Mouse (Mus musculus): Measurements from ENCODE around the gene Socs7.
A peak's percentile ranks its signal among the peaks of the same experiment; 100 is the strongest.
"Not testable (repeated sequence)": the region's sequence is repeated elsewhere in the genome, so short reads cannot be mapped to it uniquely, and the experiment has no call there.

Gene Socs7

DNA sequence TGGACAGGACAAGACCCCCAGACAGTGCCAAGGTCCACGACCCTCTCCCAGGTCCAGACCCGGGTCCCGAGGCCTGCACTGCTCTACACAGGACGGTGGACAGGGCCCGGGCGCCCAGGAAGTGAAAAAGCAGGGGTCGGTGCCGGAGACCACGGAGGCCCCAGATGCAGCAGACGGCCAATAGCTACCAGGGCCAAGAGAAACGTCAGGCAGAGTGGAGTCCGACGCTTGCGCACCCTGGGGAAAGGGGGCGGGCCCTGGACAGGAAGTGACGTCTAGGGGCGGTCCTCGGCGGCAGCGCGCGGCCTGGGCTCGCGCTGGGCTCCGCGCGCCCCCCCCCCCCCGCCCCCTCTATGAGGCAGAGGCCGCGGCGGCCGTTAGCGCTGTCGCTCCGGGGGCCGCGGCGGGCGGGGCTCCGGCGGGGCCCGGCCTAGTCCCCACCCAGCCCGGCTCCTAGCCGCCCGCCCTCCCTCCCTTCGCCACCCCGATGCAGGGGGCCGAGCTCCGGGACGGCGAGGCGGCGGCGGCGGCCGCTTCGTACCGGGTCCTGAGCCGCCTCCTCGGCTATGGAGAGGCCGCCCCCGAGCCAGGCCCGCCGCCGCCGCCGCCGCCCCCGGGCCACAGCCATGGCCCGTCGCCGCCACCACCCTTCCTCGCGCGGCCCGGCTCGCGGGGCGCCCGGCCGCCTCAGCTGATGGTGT is at the start of gene Socs7:
Gene Socs7 (plus strand): TSS at position 604 of the 701 bp plus-strand sequence.
- peak; percentile 93 for DNase-seq (ENCODE audit: low read depth)

DNA sequence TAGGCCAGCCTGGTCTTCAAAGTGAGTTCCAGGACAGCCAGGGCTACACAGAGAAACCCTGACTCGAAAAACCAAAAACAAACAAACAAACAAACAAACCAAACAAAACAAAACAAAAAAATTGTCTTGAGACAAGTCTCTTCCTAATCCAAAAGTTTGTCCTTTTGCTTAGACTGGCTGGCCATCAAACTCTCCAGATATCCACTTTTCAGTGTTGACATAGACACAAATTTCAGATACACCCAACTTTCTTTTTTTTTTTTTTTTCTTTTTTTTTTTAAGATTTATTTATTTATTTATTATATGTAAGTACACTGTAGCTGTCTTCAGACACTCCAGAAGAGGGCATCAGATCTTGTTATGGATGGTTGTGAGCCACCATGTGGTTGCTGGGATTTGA is 49.5 kb upstream of the Socs7 start:
- DNase-seq (ENCODE audit: low read depth) = not testable (repeated sequence)

- DNase-seq (ENCODE audit: low read depth) = peak; percentile 60
These were observed 48.2 kb upstream of the Socs7 start for GRCm38 (mm10) chr11:97314110-97314509.

DNA sequence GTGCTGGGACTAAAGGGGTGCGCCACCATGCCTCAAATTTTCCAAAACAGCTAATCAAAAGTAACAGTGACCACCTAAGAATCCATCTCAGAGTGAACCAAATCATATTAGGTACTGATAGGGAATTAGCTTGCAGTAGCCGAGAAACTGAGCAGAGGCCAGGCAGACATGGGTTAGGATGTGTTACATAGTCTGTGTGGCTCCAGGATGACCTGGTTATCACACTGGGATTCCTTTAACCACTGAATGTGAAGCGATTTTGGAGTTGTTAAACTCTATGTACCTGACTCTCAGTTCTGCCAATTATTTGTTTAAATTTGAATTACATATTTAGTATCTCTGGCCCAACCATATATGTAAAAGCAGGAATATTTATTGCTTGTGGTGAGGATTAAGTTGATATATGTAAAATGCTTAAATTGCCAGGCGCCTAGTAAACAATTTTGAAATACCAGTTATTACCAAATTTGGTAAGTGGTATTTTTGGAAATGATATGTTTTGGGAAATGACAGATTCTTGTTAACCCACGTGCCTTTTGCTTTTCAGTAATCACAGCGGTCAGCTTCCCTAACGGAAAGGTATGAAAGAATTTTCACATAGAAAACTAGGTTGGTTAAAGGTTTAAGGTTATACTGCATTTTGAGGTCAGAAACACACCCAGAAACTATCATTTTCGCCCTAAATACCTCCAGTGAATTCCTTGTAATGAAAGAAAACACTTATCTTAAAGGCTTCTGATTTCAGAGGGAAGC is 47.4 kb upstream of the Socs7 start:
- DNase-seq (ENCODE audit: low read depth) = peak; percentile 33

- DNase-seq (ENCODE audit: low read depth) = peak; percentile 100
These were observed 46.5 kb upstream of the Socs7 start, which contains the start of gene Mrpl45 for GRCm38 (mm10) chr11:97315504-97316503. Gene Mrpl45 (plus strand): TSS chr11:97315716.

DNA sequence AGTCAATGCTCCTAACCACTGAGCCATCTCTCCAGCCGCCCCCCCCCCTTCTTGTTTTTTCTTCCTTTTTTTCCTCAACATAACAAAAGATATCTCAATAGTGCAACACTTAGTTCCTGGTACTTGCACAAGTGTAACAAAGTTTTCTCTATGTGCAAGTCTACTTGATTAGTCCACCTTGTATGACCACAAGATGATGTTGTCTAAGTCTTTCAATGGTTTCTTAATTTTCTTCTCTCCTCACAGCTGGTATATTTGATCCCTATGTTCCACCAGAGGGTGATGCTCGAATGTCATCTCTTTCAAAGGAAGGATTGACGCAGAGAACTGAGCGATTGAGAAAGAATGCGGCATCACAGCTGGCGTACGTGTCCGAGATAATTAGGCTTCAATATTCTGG is 41.2 kb upstream of the Socs7 start:
- DNase-seq (ENCODE audit: low read depth) = no peak

GRCm38 (mm10) chr11:97321894-97322600 is 40.3 kb upstream of the Socs7 start:
- DNase-seq (ENCODE audit: low read depth) = not testable (repeated sequence)

- DNase-seq (ENCODE audit: low read depth) = peak; percentile 29
These were observed 37.1 kb upstream of the Socs7 start for GRCm38 (mm10) chr11:97325224-97325623.

DNA sequence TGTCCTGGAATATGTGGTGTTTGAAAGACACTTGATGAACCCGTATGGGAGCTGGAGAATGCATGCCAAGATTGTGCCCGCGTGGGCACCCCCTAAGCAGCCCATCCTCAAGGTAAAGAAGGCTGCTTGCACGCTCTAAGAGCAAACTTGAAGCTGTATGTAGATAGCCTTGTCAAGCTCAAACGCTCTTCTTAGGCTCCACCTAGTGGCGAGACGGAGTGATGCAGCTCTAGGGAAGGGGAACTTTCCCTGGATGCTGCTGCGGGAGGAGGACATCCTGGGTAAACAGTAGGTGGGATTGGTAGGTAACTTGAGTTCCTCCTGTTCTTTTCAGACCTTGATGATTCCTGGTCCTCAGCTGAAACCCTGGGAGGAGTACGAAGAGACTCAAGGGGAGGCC is 34.2 kb upstream of the Socs7 start:
- DNase-seq (ENCODE audit: low read depth) = peak; percentile 75

DNA sequence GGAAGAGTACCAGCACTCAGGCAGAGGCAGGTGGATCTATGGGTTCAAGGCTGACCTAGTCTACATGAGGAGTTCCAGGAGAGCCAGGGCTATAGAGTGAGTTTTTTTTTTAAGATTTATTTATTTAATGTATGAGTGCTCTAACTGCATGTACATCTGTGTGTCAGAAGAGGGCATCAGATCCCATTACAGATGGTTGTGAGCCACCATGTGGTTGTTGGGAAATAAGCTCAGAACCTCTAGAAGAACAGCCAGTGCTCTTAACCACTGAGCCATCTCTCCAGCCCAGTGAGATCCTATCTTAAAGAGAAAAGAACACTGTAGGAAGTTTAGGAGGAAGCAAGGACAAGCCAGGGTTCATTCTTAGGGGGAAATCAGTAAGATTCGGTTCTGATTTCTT is 32.0 kb upstream of the Socs7 start:
- no peak for DNase-seq (ENCODE audit: low read depth)

- no peak for DNase-seq (ENCODE audit: low read depth)
These were observed 30.8 kb upstream of the Socs7 start for GRCm38 (mm10) chr11:97331231-97332190.

- DNase-seq (ENCODE audit: low read depth) = no peak
These were observed 29.3 kb upstream of the Socs7 start for GRCm38 (mm10) chr11:97333044-97333443.

- DNase-seq (ENCODE audit: low read depth) = no peak
These were observed 28.5 kb upstream of the Socs7 start for GRCm38 (mm10) chr11:97333896-97334295.

GRCm38 (mm10) chr11:97334400-97334799 is 28.0 kb upstream of the Socs7 start:
- DNase-seq (ENCODE audit: low read depth) = no peak

DNA sequence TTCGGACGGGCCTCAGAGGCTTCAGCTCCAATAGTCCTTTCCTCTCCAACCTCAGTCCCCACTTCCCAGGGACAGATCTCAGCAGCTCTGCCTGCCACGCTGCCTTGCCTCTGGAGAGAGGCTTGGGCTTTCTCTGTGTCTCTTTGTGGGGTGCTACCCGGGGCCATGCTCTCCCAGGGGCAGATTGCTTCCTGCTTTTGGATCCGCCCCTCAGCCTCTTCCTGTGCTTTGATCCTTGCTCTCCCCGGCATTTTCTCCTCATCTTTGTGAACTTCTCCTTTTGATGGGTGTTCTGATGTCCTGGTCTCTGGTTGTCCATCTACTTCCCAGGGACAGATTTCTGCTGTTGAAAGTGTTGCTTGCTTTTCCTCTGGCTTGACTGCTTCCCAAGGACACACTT is 26.1 kb upstream of the Socs7 start:
- no peak for DNase-seq (ENCODE audit: low read depth)

DNA sequence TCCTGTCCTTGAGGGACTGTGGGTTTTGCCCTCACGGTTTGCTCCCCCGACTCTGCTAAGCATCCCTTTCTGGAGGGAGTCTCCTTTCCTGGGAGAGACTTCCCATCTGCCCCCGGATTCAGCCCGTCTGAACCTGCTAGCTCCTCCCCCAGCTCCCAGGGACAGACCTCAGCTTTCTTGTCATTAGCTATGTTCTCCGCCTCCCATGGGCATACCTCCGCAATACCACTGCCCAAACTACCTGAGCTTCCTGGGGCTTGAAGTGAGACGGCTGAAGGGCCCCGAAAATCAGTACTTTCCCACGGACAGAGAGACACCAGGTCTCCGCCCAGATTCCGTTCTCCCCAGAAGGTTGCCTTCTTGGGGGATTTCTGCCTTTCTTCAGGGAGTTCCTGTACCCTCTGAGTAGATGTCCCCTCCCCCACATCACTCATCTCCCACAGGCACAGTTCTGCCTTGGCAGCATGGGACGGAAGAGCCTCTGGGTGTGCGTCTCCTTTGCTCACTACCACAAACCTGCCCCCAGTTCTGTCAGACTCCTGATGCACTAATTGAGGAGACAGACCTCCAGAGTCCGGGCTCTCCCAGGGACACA is 25.5 kb upstream of the Socs7 start:
- DNase-seq (ENCODE audit: low read depth) = no peak

- DNase-seq (ENCODE audit: low read depth) = no peak
These were observed 25.0 kb upstream of the Socs7 start for GRCm38 (mm10) chr11:97337363-97337762.

DNA sequence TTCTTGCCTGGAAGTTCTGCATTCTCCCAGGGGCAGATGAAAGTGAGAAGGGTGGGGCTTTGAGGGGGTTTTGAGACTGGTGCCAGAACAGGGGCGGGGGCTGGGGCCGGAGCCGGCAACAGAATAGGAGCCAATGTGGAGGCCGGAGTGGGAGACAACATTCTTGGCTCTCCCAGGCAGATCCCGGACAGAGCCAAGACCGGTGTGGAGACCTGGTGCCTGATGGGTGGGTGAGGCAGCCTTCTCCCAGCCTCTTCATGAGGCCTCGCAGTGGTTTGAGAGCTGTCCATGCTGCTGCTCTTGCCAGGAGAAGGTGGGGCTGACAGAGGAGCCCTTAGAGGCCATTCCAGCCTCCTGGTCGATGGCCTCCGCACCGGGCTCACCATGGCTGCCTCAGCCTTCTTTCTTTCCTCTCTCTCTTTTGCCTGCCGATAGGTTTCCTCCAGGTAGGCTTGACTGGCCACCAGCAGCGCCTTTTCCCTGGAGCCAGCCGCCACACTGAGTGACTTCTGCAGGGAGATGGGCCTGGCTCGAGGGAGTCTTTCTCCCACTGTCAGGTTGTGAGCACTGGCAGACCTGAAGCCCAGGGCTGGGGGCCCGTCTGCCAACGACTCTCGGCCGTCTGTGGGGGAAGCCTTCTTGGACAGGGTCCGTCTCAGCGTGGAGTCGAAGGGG is 23.9 kb upstream of the Socs7 start:
- DNase-seq (ENCODE audit: low read depth) = no peak

DNA sequence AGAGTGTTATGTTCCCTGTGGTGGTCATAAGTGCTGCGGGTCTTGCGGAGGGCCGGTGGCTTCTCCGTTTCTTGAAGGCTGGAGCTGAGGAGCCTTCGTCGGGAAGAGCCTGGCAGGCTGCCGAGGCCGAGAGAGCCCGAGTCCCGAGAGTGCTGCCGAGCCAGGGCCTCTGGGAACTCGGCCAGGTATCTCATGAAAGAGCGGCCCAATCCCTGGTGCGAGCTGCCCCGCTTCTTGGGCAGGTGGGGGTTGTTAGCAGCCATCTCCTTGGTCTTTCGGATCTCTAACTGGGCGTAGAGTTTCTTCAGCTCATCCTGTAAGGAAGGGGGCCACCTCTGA is 23.4 kb upstream of the Socs7 start:
- DNase-seq (ENCODE audit: low read depth) = no peak

- peak; percentile 51 for DNase-seq (ENCODE audit: low read depth)
These were observed 19.2 kb upstream of the Socs7 start for GRCm38 (mm10) chr11:97343175-97343574.
